Mouse (Mus musculus) sigmoid colon, adult 10 weeks (tissue): ENCODE data around the gene Spp1. TPM values are rescaled to one million over a fixed set of nuclear protein-coding genes. Genes with fewer than 3 reads are reported as not detected.

Experiments
- polyA plus RNA-seq: library from polyadenylated mRNA; stranded (reverse); fragments of 350-450 nt; fragmentation: Illumina TruSeq; extraction: RNeasy Lipid Tissue Mini Kit (QIAGEN cat#74804); gene quantifications from one replicate; pipeline ENCODE4 v1.2.3, GENCODE M21; 2014; ENCODE audit warnings: low read depth, low replicate concordance

Gene Spp1
- polyA plus RNA-seq = 0.85 TPM

GRCm38 (mm10) chr5:104434835-104435301 lies at the start of gene Spp1:
Spp1 (plus strand) TSS chr5:104435118.

DNA sequence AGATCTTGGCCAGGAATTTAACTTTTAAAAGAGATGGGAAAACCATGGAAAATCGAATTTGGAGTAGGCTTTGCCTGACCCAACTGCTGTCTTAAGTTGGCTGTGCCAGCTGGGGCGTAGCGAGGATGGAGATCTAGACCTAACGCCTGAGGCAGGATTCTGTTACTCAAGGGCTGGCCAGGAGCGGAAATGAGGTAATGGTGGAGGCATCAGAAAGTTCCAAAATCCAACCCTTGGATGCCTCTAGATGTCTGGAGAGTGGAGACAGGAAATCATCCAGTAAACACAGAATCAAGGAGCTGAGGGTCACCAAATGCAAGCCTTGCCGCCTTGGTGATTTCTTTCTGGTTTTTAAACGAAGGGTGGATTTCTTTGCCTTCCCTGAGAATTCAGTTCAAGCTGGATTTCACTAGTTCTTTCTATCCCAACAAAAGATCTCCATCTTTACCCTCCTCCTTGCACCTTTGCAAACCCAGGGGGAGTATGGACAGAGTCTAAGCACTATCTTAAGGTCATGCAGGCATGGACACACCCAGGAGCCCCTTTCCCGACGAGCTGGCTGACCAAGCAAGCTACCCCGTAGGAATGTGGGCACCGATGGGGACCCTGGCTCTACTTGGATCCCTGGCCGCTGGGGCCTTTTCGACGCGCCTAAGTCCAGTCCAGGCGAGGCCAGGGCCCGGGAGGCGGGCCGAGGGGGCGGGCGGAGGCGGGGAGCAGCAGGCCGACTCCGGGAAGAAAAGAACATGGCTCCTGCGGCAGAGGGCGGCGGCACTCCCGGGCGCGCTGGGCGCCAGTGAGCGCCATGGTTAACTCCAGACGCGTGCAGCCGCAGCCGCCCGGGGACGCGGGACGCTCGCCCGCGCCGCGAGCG lies 24.2 kb downstream of the Spp1 start, which contains the start of gene Pkd2:
Pkd2 (plus strand) TSS at position 619 of the 874 bp plus-strand sequence.

Other genes with a start within 250 kb of the Spp1 start
- 0.28 TPM for gene Dmp1, start 232.5 kb upstream of the Spp1 start, polyA plus RNA-seq
- not detected for gene Ibsp, start 135.9 kb upstream of the Spp1 start, polyA plus RNA-seq
- gene Mepe, start 109.8 kb upstream of the Spp1 start, polyA plus RNA-seq = not detected
- gene Pkd2, start 24.3 kb downstream of the Spp1 start, polyA plus RNA-seq = 50.5 TPM
- 15.4 TPM for gene BC005561, start 73.2 kb downstream of the Spp1 start, polyA plus RNA-seq